Mouse (Mus musculus) erythroblast, adult 5-6 weeks (primary cell): ENCODE measurements around the gene Naxd. TPM values are rescaled to one million over a fixed set of nuclear protein-coding genes. Genes with fewer than 3 reads are reported as not detected.
"Not testable (repeated sequence)": the region's sequence is repeated elsewhere in the genome, so short reads cannot be mapped to it uniquely, and the experiment has no call there.

ENCODE experiments used
- ATAC-seq: replicated peaks from 2 replicates; pipeline ENCODE4 v1.8.0; 2016; ENCODE audit warnings: moderate number of reproducible peaks, mild to moderate bottlenecking, moderate TSS enrichment, inconsistent platforms; ENCODE audit not compliant: poor library complexity, low FRiP score, severe bottlenecking
- total RNA-seq, 2 experiments: library from RNA; stranded (forward) in 1 of 2; stranded (reverse) in 1 of 2; fragments of 150-400 nt in 1 of 2; fragments of 200-764, 138-1000 nt in 1 of 2; gene quantifications; 2 replicates each; pipeline versions ENCODE4 v1.2.3 to v1.2.4; 2015 to 2017; ENCODE audit warnings: low replicate concordance in 2 of 2

The Naxd gene
- total RNA-seq, 2 experiments from 2014 or later = 11.0 to 11.7 TPM

GRCm38 (mm10) chr8:11551497-11551896, 54.2 kb downstream of the Naxd start:
- ATAC-seq = not testable (repeated sequence)

- no peak for ATAC-seq
Measured at GRCm38 (mm10) chr8:11552390-11552789, 55.1 kb downstream of the Naxd start.

GRCm38 (mm10) chr8:11554799-11555719, 57.8 kb downstream of the Naxd start, which contains the start of gene Ing1:
Gene Ing1 (plus strand): TSS chr8:11555571.
- peak; percentile 52 for ATAC-seq

DNA sequence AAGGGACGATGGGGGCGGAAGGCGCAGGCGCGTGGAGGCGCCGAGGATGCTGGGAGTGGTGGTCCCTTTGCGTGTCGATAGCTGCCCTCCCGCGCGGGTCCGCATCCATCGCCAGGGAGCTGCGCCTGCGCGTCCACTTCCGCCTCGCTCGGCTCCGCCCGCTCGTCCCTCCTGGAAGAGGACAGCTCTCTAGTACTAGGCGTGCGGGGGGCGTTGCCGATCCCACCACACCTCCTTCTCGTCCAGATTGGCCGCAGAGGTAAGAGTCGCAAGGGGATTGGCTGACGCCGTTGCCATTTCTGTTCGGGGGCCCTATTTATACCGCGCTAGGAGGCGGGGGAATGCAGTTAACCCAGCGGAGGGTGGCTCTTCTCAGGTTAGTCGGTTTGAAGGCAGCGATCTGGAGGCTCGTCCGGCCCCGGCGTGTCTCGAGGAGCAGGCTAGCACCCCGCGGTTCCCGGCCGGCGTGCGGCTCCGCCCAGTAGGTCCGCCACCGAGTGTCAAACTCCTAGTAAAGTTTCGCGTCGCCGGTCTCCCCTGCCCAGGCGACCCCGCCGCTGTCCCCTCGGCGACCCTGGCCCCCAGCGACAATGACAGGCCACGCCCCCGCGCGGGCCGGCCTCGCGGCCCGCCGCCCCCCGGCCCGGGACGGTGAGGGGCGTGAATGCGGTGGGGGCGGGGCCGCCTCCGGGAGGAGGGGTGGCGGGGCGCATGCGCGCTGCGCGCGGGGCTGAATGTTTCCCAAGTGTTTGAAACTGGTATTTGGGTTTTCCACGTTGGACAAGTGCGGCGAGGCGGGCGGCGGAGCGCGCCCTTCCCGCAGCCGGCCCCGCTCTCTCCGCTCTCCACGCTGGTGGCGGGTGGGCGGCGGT, 58.6 kb downstream of the Naxd start:
- ATAC-seq = peak; percentile 70

GRCm38 (mm10) chr8:11556691-11557423, 59.6 kb downstream of the Naxd start:
- no peak for ATAC-seq

- peak; percentile 1; the same call in 1 of the 2 replicates for ATAC-seq
Measured at GRCm38 (mm10) chr8:11557424-11557767, 60.1 kb downstream of the Naxd start.

DNA sequence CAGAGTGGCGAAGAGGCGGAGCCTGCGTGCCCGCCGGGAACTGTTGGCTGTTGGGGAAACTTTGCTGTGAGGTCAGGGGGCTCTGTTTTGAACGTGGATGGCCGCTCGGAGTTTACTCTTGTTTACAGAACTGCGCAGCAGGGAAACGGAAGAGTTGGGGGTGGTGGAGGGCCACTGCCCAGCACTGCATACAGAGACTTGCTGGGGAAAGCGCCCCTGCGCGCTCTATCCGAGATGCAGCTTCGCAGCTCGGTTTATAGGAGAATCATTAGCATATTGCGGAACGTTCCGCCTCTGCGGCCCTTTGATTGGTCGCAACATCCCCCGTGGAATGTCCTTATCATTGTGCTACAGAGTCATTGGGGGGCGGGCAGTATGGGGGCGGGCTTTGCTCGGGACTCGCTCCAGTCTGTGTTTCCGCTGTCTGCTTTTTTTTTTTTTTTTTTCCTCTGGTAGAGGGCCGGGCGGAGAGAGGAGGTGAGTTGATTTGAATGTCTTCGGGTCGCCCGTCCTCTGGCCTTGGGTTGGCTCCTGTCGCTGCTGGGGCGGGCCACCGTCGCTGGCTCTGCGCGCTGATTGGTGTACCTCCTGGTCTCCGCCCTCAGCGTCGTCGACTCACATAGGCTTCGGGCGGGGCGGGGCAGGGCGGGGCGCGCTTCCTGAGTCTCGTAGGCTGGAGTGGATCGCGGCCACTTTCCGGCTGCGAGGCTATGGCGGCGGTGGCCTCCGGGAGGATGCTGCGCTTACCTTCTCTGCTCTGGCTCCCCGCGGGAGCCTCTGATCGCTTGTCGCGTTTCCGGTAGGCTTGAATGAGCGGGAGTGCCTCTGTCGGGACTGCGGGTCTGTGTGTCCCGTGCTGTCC, 60.7 kb downstream of the Naxd start:
- peak; percentile 77 for ATAC-seq

- ATAC-seq = no peak
Measured at GRCm38 (mm10) chr8:11559511-11559910, 62.2 kb downstream of the Naxd start.

DNA sequence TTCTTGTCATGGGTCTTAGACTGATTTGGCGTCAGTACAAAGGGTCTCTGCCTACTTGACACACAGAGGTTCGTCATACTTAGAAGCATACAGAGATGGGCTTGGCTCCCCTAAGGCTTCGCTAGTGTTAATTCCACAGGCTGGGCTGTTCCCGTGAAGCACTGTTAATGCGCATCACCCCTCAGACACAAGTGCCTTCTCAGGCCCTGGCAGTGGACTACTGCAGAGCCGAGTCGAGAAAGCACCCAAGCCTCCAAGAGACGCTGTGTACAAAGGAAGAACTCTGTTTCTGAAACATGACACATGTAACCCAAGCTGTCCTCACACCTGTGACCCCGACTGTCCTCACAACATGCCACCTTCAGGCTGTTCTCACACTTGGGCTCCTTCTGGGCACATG, 62.9 kb downstream of the Naxd start:
- ATAC-seq = no peak

GRCm38 (mm10) chr8:11564236-11564635, 66.9 kb downstream of the Naxd start:
- no peak for ATAC-seq

Other genes starting within 250 kb of the Naxd start
- not detected in 2 replicates for gene Col4a2, start 184.7 kb upstream of the Naxd start, total RNA-seq (2015; ENCODE audit: low replicate concordance)
- gene Col4a2, start 184.7 kb upstream of the Naxd start, total RNA-seq (2017; ENCODE audit: low replicate concordance) = 0.42 TPM in 1 of 2 replicates, not detected in the other
- gene Col4a1, start 184.7 kb upstream of the Naxd start, total RNA-seq (2015; ENCODE audit: low replicate concordance) = 0.38 TPM in 1 of 2 replicates, not detected in the other
- 0.34 and 0.42 TPM in 2 replicates for gene Col4a1, start 184.7 kb upstream of the Naxd start, total RNA-seq (2017; ENCODE audit: low replicate concordance)
- gene Rab20, start 18.8 kb upstream of the Naxd start, total RNA-seq (2015; ENCODE audit: low replicate concordance) = 0.63 and 4.8 TPM in 2 replicates
- 1.5 and 4.4 TPM in 2 replicates for gene Rab20, start 18.8 kb upstream of the Naxd start, total RNA-seq (2017; ENCODE audit: low replicate concordance)
- 7.1 and 8.6 TPM in 2 replicates for gene Cars2, start 53.3 kb downstream of the Naxd start, total RNA-seq (2015; ENCODE audit: low replicate concordance)
- gene Cars2, start 53.3 kb downstream of the Naxd start, total RNA-seq (2017; ENCODE audit: low replicate concordance) = 3.4 and 16.0 TPM in 2 replicates
- gene Ing1, start 58.1 kb downstream of the Naxd start, total RNA-seq (2015; ENCODE audit: low replicate concordance) = 16.3 and 16.5 TPM in 2 replicates
- 19.3 and 25.9 TPM in 2 replicates for gene Ing1, start 58.1 kb downstream of the Naxd start, total RNA-seq (2017; ENCODE audit: low replicate concordance)
- 14.8 and 21.1 TPM in 2 replicates for gene Ankrd10, start 138.3 kb downstream of the Naxd start, total RNA-seq (2015; ENCODE audit: low replicate concordance)
- gene Ankrd10, start 138.3 kb downstream of the Naxd start, total RNA-seq (2017; ENCODE audit: low replicate concordance) = 5.5 and 6.3 TPM in 2 replicates
- gene 1700016D06Rik, start 203.6 kb downstream of the Naxd start, total RNA-seq (2015; ENCODE audit: low replicate concordance) = not detected in 2 replicates
- not detected in 2 replicates for gene 1700016D06Rik, start 203.6 kb downstream of the Naxd start, total RNA-seq (2017; ENCODE audit: low replicate concordance)
- gene Arhgef7, start 230.2 kb downstream of the Naxd start, total RNA-seq (2015; ENCODE audit: low replicate concordance) = 5.4 and 10.9 TPM in 2 replicates
- 1.9 and 5.6 TPM in 2 replicates for gene Arhgef7, start 230.2 kb downstream of the Naxd start, total RNA-seq (2017; ENCODE audit: low replicate concordance)